Mouse (Mus musculus): ENCODE results near the gene Krtap4-7. TPM values are rescaled to one million over a fixed set of nuclear protein-coding genes. Genes with fewer than 3 reads are reported as not detected.

The Krtap4-7 gene
- total and polyA plus RNA-seq, 2 experiments from 2014 or later = not detected

- TF ChIP-seq CTCF (IDR thresholded peaks at IDR 0.05; ENCODE audit: low read depth) = no peak
- Histone ChIP-seq H3K27me3 (ENCODE audit: control insufficient read depth, insufficient read depth, low read length) (no peaks in the 10 kb centered on the region), H3K4me2 (ENCODE audit: low read depth, low read length) (no peak overlapping the region), H3K36me3 (replicated peaks; ENCODE audit: control insufficient read depth, insufficient read depth, low read length) (no peaks in the 10 kb centered on the region), H3K4me1 (ENCODE audit: control insufficient read depth, insufficient read depth) (no peaks in the 10 kb centered on the region), H3K9me3 (replicated peaks; ENCODE audit: control insufficient read depth, low read length) (no peaks in the 10 kb centered on the region), H3K9ac (replicated peaks; ENCODE audit: low read depth, low read length) (no peak overlapping the region), H3K27ac (ENCODE audit: low read depth) (no peak overlapping the region), H3K4me3 (ENCODE audit: low read depth, low read length) (no peak overlapping the region)
- ATAC-seq (ENCODE audit: insufficient read depth, low read depth) (no peak), DNase-seq (ENCODE audit: low spot score) (no peak)
- 13% methylated on average over 1 of the region's 1 CpGs for WGBS
Measured at GRCm38 (mm10) chr11:99640926-99641325, 3.0 kb downstream of the Krtap4-7 start.

GRCm38 (mm10) chr11:99637086-99637485 lies 6.8 kb downstream of the Krtap4-7 start:
- DNase-seq (ENCODE audit: low spot score) (no peak), ATAC-seq (ENCODE audit: insufficient read depth, low read depth) (no peak)
- Histone ChIP-seq H3K27ac (ENCODE audit: low read depth) (no peak overlapping the region), H3K9ac (replicated peaks; ENCODE audit: low read depth, low read length) (no peak overlapping the region), H3K4me3 (ENCODE audit: low read depth, low read length) (no peak overlapping the region), H3K4me2 (ENCODE audit: low read depth, low read length) (no peak overlapping the region), H3K27me3 (ENCODE audit: control insufficient read depth, insufficient read depth, low read length) (no peaks in the 10 kb centered on the region), H3K4me1 (ENCODE audit: control insufficient read depth, insufficient read depth) (no peaks in the 10 kb centered on the region), H3K36me3 (replicated peaks; ENCODE audit: control insufficient read depth, insufficient read depth, low read length) (no peaks in the 10 kb centered on the region), H3K9me3 (replicated peaks; ENCODE audit: control insufficient read depth, low read length) (no peaks in the 10 kb centered on the region)
- TF ChIP-seq EP300 (IDR thresholded peaks at IDR 0.05; ENCODE audit: low read depth) = no peak
- no peak for TF ChIP-seq CTCF (IDR thresholded peaks at IDR 0.05; ENCODE audit: low read depth)
- 24% methylated on average over 1 of the region's 1 CpGs for WGBS

- ATAC-seq (ENCODE audit: insufficient read depth, low read depth) (no peak), DNase-seq (ENCODE audit: low spot score) (no peak)
- no peaks in the 10 kb centered on the region for H3K27me3 ChIP-seq (ENCODE audit: control insufficient read depth, insufficient read depth, low read length)
- no peak within 1 kb of the TSS for H3K27ac ChIP-seq (ENCODE audit: low read depth)
- no peaks in the 10 kb centered on the region for H3K9me3 ChIP-seq (replicated peaks; ENCODE audit: control insufficient read depth, low read length)
- 53% methylated on average over 8 of the region's 8 CpGs for WGBS
- no peaks in the 10 kb centered on the region for H3K36me3 ChIP-seq (replicated peaks; ENCODE audit: control insufficient read depth, insufficient read depth, low read length)
- no peak within 1 kb of the TSS for H3K4me2 ChIP-seq (ENCODE audit: low read depth, low read length)
- no peak within 1 kb of the TSS for H3K9ac ChIP-seq (replicated peaks; ENCODE audit: low read depth, low read length)
- no peak for TF ChIP-seq EP300 (IDR thresholded peaks at IDR 0.05; ENCODE audit: low read depth)
- no peak for TF ChIP-seq CTCF (IDR thresholded peaks at IDR 0.05; ENCODE audit: low read depth)
- H3K4me3 ChIP-seq (ENCODE audit: low read depth, low read length) = no peak within 1 kb of the TSS
- no peaks in the 10 kb centered on the region for H3K4me1 ChIP-seq (ENCODE audit: control insufficient read depth, insufficient read depth)
Measured at GRCm38 (mm10) chr11:99634653-99635134, 9.2 kb downstream of the Krtap4-7 start, which contains the start of gene Krtap4-2. Krtap4-2 (minus strand) TSS chr11:99635084.

- Histone ChIP-seq H3K36me3 (replicated peaks; ENCODE audit: control insufficient read depth, insufficient read depth, low read length) (no peaks in the 10 kb centered on the region), H3K4me1 (ENCODE audit: control insufficient read depth, insufficient read depth) (no peaks in the 10 kb centered on the region), H3K9me3 (replicated peaks; ENCODE audit: control insufficient read depth, low read length) (no peaks in the 10 kb centered on the region), H3K4me3 (ENCODE audit: low read depth, low read length) (no peak overlapping the region), H3K27ac (ENCODE audit: low read depth) (no peak overlapping the region), H3K9ac (replicated peaks; ENCODE audit: low read depth, low read length) (no peak overlapping the region), H3K4me2 (ENCODE audit: low read depth, low read length) (no peak overlapping the region), H3K27me3 (ENCODE audit: control insufficient read depth, insufficient read depth, low read length) (no peaks in the 10 kb centered on the region)
- no peak for TF ChIP-seq CTCF (IDR thresholded peaks at IDR 0.05; ENCODE audit: low read depth)
- no peak for TF ChIP-seq EP300 (IDR thresholded peaks at IDR 0.05; ENCODE audit: low read depth)
- 56% methylated on average over 2 of the region's 2 CpGs for WGBS
- ATAC-seq (ENCODE audit: insufficient read depth, low read depth) = no peak
- no peak for DNase-seq (ENCODE audit: low spot score)
Measured at GRCm38 (mm10) chr11:99633293-99633692, 10.6 kb downstream of the Krtap4-7 start.

- TF ChIP-seq EP300 (IDR thresholded peaks at IDR 0.05; ENCODE audit: low read depth) (no peak), CTCF (IDR thresholded peaks at IDR 0.05; ENCODE audit: low read depth) (no peak)
Measured at GRCm38 (mm10) chr11:99630890-99631289, 13.0 kb downstream of the Krtap4-7 start.

GRCm38 (mm10) chr11:99628138-99628537 lies 15.8 kb downstream of the Krtap4-7 start, which contains the start of gene Krtap4-1:
Krtap4-1 (minus strand) TSS chr11:99628238.
- Histone ChIP-seq H3K4me2 (ENCODE audit: low read depth, low read length) (no peak within 1 kb of the TSS), H3K4me1 (ENCODE audit: control insufficient read depth, insufficient read depth) (no peaks in the 10 kb centered on the region), H3K27ac (ENCODE audit: low read depth) (no peak within 1 kb of the TSS), H3K36me3 (replicated peaks; ENCODE audit: control insufficient read depth, insufficient read depth, low read length) (no peaks in the 10 kb centered on the region), H3K27me3 (ENCODE audit: control insufficient read depth, insufficient read depth, low read length) (no peaks in the 10 kb centered on the region), H3K9me3 (replicated peaks; ENCODE audit: control insufficient read depth, low read length) (no peaks in the 10 kb centered on the region), H3K4me3 (ENCODE audit: low read depth, low read length) (no peak within 1 kb of the TSS), H3K9ac (replicated peaks; ENCODE audit: low read depth, low read length) (no peak within 1 kb of the TSS)
- TF ChIP-seq EP300 (IDR thresholded peaks at IDR 0.05; ENCODE audit: low read depth) (no peak), CTCF (IDR thresholded peaks at IDR 0.05; ENCODE audit: low read depth) (no peak)
- WGBS = 78% methylated on average over 4 of the region's 4 CpGs
- no peak for DNase-seq (ENCODE audit: low spot score)
- ATAC-seq (ENCODE audit: insufficient read depth, low read depth) = no peak

More at GRCm38 (mm10) chr11:99630890-99631289, 13.0 kb downstream of the Krtap4-7 start:
- H3K36me3 ChIP-seq (replicated peaks; ENCODE audit: control insufficient read depth, insufficient read depth, low read length) = no peaks in the 10 kb centered on the region
- no peak for ATAC-seq (ENCODE audit: insufficient read depth, low read depth)
- no peak overlapping the region for H3K27ac ChIP-seq (ENCODE audit: low read depth)
- H3K9ac ChIP-seq (replicated peaks; ENCODE audit: low read depth, low read length) = no peak overlapping the region
- no peaks in the 10 kb centered on the region for H3K9me3 ChIP-seq (replicated peaks; ENCODE audit: control insufficient read depth, low read length)
- no peaks in the 10 kb centered on the region for H3K27me3 ChIP-seq (ENCODE audit: control insufficient read depth, insufficient read depth, low read length)
- no peak overlapping the region for H3K4me3 ChIP-seq (ENCODE audit: low read depth, low read length)
- no peaks in the 10 kb centered on the region for H3K4me1 ChIP-seq (ENCODE audit: control insufficient read depth, insufficient read depth)
- no peak for DNase-seq (ENCODE audit: low spot score)
- H3K4me2 ChIP-seq (ENCODE audit: low read depth, low read length) = no peak overlapping the region
- 71% methylated on average over 3 of the region's 3 CpGs for WGBS

All from heart, postnatal 0 days (tissue).